Mouse (Mus musculus): Measurements from ENCODE around the gene Morn3. TPM values are rescaled to one million over a fixed set of nuclear protein-coding genes. Genes with fewer than 3 reads are reported as not detected.

The Morn3 gene
- polyA plus RNA-seq (2015; fragmentation: Nextera tagmentation; extraction: Ambion mirVana), result not detected in 2 replicates

- no peaks in the 10 kb centered on the region for H3K36me3 ChIP-seq (ENCODE audit: control insufficient read depth, insufficient read depth)
- H3K9me3 ChIP-seq (replicated peaks; ENCODE audit: control insufficient read depth, low read length), result no peaks in the 10 kb centered on the region
- no peak within 1 kb of the TSS for H3K4me3 ChIP-seq (ENCODE audit: low read depth, low read length)
- no peak within 1 kb of the TSS for H3K4me2 ChIP-seq (ENCODE audit: low read depth, low read length)
- H3K27ac ChIP-seq (ENCODE audit: low read length), result no peak within 1 kb of the TSS
- H3K27me3 ChIP-seq (ENCODE audit: control insufficient read depth, insufficient read depth, low read depth, low read length), result no peaks in the 10 kb centered on the region
- 62% methylated on average over 3 of the region's 3 CpGs for WGBS (ENCODE audit: insufficient replicate concordance)
- H3K4me1 ChIP-seq (ENCODE audit: control insufficient read depth, low read depth, low read length), result peaks cover 8% of the 10 kb centered on the region
- no peak for ATAC-seq (ENCODE audit: low read depth)
- no peak within 1 kb of the TSS for H3K9ac ChIP-seq (ENCODE audit: low read depth, low read length)
Measured at GRCm38 (mm10) chr5:123046916-123047315, at the start of gene Morn3. Gene Morn3, minus strand, starts transcription at chr5:123047016.

GRCm38 (mm10) chr5:123096299-123096698, 49.5 kb upstream of the Morn3 start:
- H3K9me3 ChIP-seq (replicated peaks; ENCODE audit: control insufficient read depth, low read length), result no peaks in the 10 kb centered on the region
- H3K4me1 ChIP-seq (ENCODE audit: control insufficient read depth, low read depth, low read length), result peaks cover 43% of the 10 kb centered on the region
- no peaks in the 10 kb centered on the region for H3K27me3 ChIP-seq (ENCODE audit: control insufficient read depth, insufficient read depth, low read depth, low read length)
- H3K4me3 ChIP-seq (ENCODE audit: low read depth, low read length), result no peak overlapping the region
- H3K27ac ChIP-seq (ENCODE audit: low read length), result no peak overlapping the region
- no peak for ATAC-seq (ENCODE audit: low read depth)
- WGBS (ENCODE audit: insufficient replicate concordance), result 88% methylated on average over 8 of the region's 8 CpGs
- H3K9ac ChIP-seq (ENCODE audit: low read depth, low read length), result no peak overlapping the region
- peaks cover 12% of the 10 kb centered on the region for H3K36me3 ChIP-seq (ENCODE audit: control insufficient read depth, insufficient read depth)
- H3K4me2 ChIP-seq (ENCODE audit: low read depth, low read length), result no peak overlapping the region

DNA sequence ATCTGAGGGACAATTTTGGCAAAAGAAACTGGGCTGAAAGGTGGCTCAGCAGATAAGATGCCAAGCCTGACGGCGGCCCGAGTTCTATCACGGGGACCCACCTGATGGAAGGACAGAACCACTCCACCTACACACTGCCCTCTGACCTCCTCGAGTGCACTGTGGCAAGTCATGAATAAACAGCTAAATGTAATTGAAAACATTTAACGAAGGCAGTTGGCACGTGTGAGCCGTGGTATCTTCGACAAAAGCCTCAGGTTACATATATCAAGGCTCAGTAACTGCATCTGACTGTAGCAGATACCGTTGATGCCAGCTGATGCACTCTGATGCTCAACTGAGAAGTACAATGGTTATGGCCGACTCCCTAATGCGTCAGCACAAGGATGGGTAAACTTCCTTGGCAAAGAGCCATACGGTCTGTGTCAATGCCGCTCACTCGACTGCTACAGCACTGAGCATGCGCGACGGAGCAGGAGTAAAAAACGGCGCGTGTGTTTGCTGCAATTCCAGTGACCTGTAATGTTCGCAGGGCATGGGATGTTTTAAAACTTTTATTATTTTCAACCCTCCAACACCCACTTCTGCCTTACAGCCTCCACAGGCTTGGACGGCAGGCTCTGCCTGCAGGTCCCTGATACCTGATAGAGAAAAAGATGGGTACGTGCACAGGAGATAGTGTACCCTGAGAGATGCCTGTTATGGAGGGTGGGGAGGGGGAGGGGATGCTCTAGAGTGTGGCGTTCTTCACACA, 47.6 kb upstream of the Morn3 start:
- peak; percentile 85 for ATAC-seq (ENCODE audit: low read depth)
- Histone ChIP-seq H3K9ac (ENCODE audit: low read depth, low read length) (peak overlapping the region; percentile 60), H3K4me2 (ENCODE audit: low read depth, low read length) (peak overlapping the region; percentile 61), H3K27me3 (ENCODE audit: control insufficient read depth, insufficient read depth, low read depth, low read length) (no peaks in the 10 kb centered on the region), H3K4me3 (ENCODE audit: low read depth, low read length) (peak overlapping the region; percentile 43), H3K27ac (ENCODE audit: low read length) (peak overlapping the region; percentile 99), H3K9me3 (replicated peaks; ENCODE audit: control insufficient read depth, low read length) (no peaks in the 10 kb centered on the region), H3K36me3 (ENCODE audit: control insufficient read depth, insufficient read depth) (peaks cover 7% of the 10 kb centered on the region), H3K4me1 (ENCODE audit: control insufficient read depth, low read depth, low read length) (peaks cover 58% of the 10 kb centered on the region)
- 31% methylated on average over 25 of the region's 25 CpGs for WGBS (ENCODE audit: insufficient replicate concordance)

- peak overlapping the region; percentile 61 for H3K4me2 ChIP-seq (ENCODE audit: low read depth, low read length)
Measured at GRCm38 (mm10) chr5:123093077-123093633, 46.3 kb upstream of the Morn3 start.

DNA sequence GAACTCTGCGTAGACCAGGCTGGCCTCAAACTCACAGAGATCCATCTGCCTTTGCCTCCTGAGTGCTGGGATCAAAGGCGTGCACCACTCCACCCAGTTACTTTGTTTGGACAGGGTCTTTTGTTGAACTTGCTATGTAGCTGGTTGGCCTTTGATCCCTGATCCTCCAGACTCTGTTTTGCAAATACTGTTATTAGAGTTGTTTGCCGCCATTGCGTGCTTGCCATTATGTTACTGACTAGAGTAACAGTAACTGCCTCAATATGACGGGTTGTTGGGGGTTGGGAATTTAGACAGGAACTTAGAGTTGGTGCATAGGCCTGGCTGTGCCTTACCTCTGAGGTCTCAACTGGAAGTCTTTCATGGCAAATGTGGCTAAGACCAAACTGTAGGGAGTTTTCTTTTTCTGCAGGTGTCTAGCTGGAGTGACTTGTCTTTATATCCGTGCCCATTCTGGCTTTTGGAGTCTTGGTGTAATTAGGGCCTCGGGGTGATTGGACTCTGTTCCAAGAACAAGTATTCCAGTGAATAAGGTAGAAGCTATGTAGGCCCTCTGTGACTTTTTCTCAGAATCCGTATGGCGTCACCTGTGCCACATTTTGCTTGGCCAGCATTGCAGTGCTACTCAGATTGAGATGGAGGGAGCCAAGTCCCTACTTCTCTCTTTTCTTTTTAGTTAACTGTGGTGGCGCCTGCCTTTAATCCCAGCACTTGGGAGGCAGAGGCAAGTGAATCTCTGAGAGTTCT, 43.9 kb upstream of the Morn3 start:
- Histone ChIP-seq H3K4me1 (ENCODE audit: control insufficient read depth, low read depth, low read length) (peaks cover 62% of the 10 kb centered on the region), H3K9ac (ENCODE audit: low read depth, low read length) (peak overlapping the region; percentile 13; the same call in 1 of the 2 replicates), H3K27me3 (ENCODE audit: control insufficient read depth, insufficient read depth, low read depth, low read length) (no peaks in the 10 kb centered on the region), H3K27ac (ENCODE audit: low read length) (peak overlapping the region; percentile 80), H3K36me3 (ENCODE audit: control insufficient read depth, insufficient read depth) (0 out of 2 replicates have a peak, but pooled peaks cover 2% of the 10 kb centered on the region), H3K9me3 (replicated peaks; ENCODE audit: control insufficient read depth, low read length) (no peaks in the 10 kb centered on the region), H3K4me3 (ENCODE audit: low read depth, low read length) (no peak overlapping the region), H3K4me2 (ENCODE audit: low read depth, low read length) (no peak overlapping the region)
- ATAC-seq (ENCODE audit: low read depth), result no peak
- 80% methylated on average over 10 of the region's 10 CpGs for WGBS (ENCODE audit: insufficient replicate concordance)

More at GRCm38 (mm10) chr5:123093077-123093633, 46.3 kb upstream of the Morn3 start:
- 41% methylated on average over 14 of the region's 14 CpGs for WGBS (ENCODE audit: insufficient replicate concordance)
- ATAC-seq (ENCODE audit: low read depth), result peak; percentile 80
- Histone ChIP-seq H3K36me3 (ENCODE audit: control insufficient read depth, insufficient read depth) (0 out of 2 replicates have a peak, but pooled peaks cover 3% of the 10 kb centered on the region), H3K27ac (ENCODE audit: low read length) (peak overlapping the region; percentile 99), H3K9me3 (replicated peaks; ENCODE audit: control insufficient read depth, low read length) (no peaks in the 10 kb centered on the region), H3K9ac (ENCODE audit: low read depth, low read length) (peak overlapping the region; percentile 48), H3K27me3 (ENCODE audit: control insufficient read depth, insufficient read depth, low read depth, low read length) (no peaks in the 10 kb centered on the region), H3K4me3 (ENCODE audit: low read depth, low read length) (peak overlapping the region; percentile 2; the same call in 1 of the 2 replicates), H3K4me1 (ENCODE audit: control insufficient read depth, low read depth, low read length) (peaks cover 58% of the 10 kb centered on the region)

DNA sequence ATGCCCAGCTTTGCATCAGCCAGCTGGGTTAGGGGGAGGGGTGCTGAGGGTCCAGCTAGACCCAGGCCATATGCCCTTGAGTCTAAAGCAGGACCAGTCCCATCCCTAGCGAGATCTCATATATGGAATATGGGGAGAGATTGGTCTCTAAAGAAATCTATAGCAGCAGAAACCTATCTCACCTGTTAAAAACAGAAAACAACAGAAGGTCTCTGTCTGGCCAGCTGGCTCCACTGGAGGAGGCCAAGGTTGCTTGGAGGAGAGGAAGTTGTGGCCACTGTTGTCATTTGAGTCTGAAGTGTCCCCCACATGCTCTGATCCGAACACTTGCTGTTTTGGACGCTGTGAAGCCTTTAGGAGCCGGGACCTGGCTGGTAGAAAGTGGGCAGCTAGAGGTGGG, 42.0 kb upstream of the Morn3 start:
- no peak overlapping the region for H3K27ac ChIP-seq (ENCODE audit: low read length)
- H3K4me2 ChIP-seq (ENCODE audit: low read depth, low read length), result no peak overlapping the region
- no peak for ATAC-seq (ENCODE audit: low read depth)
- no peaks in the 10 kb centered on the region for H3K9me3 ChIP-seq (replicated peaks; ENCODE audit: control insufficient read depth, low read length)
- no peak overlapping the region for H3K9ac ChIP-seq (ENCODE audit: low read depth, low read length)
- 0 out of 2 replicates have a peak, but pooled peaks cover 2% of the 10 kb centered on the region for H3K36me3 ChIP-seq (ENCODE audit: control insufficient read depth, insufficient read depth)
- WGBS (ENCODE audit: insufficient replicate concordance), result 84% methylated on average over 4 of the region's 4 CpGs
- peaks cover 46% of the 10 kb centered on the region for H3K4me1 ChIP-seq (ENCODE audit: control insufficient read depth, low read depth, low read length)
- H3K4me3 ChIP-seq (ENCODE audit: low read depth, low read length), result no peak overlapping the region
- no peaks in the 10 kb centered on the region for H3K27me3 ChIP-seq (ENCODE audit: control insufficient read depth, insufficient read depth, low read depth, low read length)

DNA sequence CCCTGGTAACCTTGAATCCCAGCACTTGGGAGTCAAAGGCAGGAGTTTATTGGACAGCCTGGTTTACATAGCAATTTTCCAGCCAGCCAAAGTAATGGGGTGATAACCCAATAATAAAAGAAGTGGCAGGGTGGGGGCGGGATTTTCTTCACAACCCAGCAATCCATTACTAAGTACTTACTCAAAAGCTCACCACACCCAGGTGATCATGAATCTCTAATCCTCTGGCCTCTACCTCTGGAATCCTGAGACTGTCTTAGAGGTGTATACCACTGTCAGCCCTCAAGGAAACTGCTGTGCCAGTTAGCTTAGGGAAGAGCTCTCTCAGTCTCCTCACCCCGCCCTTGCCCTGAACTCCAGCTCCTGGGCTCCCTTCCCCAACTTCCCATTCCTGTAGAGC, 39.7 kb upstream of the Morn3 start:
- 0 out of 2 replicates have a peak, but pooled peaks cover 2% of the 10 kb centered on the region for H3K36me3 ChIP-seq (ENCODE audit: control insufficient read depth, insufficient read depth)
- no peak overlapping the region for H3K4me3 ChIP-seq (ENCODE audit: low read depth, low read length)
- WGBS (ENCODE audit: insufficient replicate concordance), result 84% methylated on average over 2 of the region's 2 CpGs
- no peak for ATAC-seq (ENCODE audit: low read depth)
- no peaks in the 10 kb centered on the region for H3K27me3 ChIP-seq (ENCODE audit: control insufficient read depth, insufficient read depth, low read depth, low read length)
- no peaks in the 10 kb centered on the region for H3K9me3 ChIP-seq (replicated peaks; ENCODE audit: control insufficient read depth, low read length)
- H3K9ac ChIP-seq (ENCODE audit: low read depth, low read length), result 0 out of 2 replicates have a peak overlapping the region, but pooled peaks have one; percentile 4
- H3K4me2 ChIP-seq (ENCODE audit: low read depth, low read length), result no peak overlapping the region
- H3K27ac ChIP-seq (ENCODE audit: low read length), result no peak overlapping the region
- H3K4me1 ChIP-seq (ENCODE audit: control insufficient read depth, low read depth, low read length), result peaks cover 38% of the 10 kb centered on the region

DNA sequence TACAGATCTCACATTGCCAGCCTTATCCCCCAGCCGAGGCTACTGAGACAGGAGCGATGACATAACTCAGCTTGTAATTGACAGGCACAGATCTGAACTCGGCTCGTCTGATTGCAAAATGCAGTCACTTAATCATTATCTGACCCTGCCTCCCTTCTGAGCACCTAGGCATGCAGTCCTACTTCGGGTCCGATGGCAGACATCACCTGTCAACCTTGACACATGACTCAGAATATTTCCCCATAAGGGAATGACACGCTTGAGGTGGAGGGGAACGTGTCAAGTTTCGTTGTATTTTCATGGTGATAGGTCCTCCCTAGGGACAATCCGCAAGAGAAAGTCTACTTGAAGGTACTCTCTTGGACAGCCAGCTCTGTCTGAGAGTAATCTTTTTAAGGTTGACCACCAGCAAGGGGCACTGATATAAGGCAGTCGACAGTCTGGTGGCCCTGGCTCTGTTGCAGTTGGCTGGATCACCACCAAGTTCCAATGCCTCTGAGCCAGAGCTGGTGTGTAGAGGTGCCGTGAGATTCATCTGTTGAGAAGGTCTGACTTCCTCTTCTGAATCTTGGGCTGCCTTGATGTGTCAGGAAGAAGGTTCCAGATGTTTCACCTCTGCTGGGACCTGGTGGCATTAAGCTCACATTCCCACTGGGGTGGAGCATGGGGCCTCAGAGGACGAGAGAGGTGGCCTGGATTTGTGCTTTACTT, 36.7 kb upstream of the Morn3 start:
- 56% methylated on average over 13 of the region's 13 CpGs for WGBS (ENCODE audit: insufficient replicate concordance)
- Histone ChIP-seq H3K27ac (ENCODE audit: low read length) (0 out of 2 replicates have a peak overlapping the region, but pooled peaks have one; percentile 35), H3K9me3 (replicated peaks; ENCODE audit: control insufficient read depth, low read length) (peaks cover 4% of the 10 kb centered on the region; the same call in 1 of the 2 replicates), H3K36me3 (ENCODE audit: control insufficient read depth, insufficient read depth) (peaks cover 12% of the 10 kb centered on the region), H3K4me3 (ENCODE audit: low read depth, low read length) (no peak overlapping the region), H3K9ac (ENCODE audit: low read depth, low read length) (no peak overlapping the region), H3K27me3 (ENCODE audit: control insufficient read depth, insufficient read depth, low read depth, low read length) (no peaks in the 10 kb centered on the region), H3K4me1 (ENCODE audit: control insufficient read depth, low read depth, low read length) (peaks cover 37% of the 10 kb centered on the region), H3K4me2 (ENCODE audit: low read depth, low read length) (no peak overlapping the region)
- ATAC-seq (ENCODE audit: low read depth), result 0 out of 2 replicates have a peak, but pooled peaks have one; percentile 3
